Mouse (Mus musculus): ENCODE results near the gene Dusp12.

DNA sequence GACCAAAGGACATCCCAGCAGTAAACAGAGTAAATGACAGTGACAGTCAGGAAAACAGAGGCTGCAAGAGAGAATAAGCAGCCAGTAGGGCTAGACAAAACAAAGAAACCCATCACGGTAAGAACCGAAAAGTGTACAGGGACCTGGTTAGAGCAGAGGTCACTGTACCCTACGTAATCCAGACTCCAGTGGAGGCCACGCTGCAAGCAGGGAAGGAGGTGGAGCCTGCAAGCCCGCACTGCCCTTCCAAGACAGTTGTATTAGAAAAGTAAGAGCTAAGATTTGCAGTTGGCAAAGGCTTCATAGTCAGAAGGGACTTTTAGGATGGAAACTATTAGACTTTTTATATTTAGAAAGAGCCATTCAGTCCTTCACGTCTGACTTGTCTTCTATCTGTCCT lies 41.6 kb upstream of the Dusp12 start:
- no peak for TF ChIP-seq CTCF (conservative IDR thresholded peaks at IDR 0.05 in 1 of 2, IDR thresholded peaks at IDR 0.05 in 1 of 2; ENCODE audit: low read depth in 2 of 2, low read length in 2 of 2)
- no peak for TF ChIP-seq MEF2A (IDR thresholded peaks at IDR 0.05; ENCODE audit: borderline replicate concordance, low read depth, low read length)
- no peak for TF ChIP-seq USF2 (conservative IDR thresholded peaks at IDR 0.05; ENCODE audit: low read depth, low read length)
- no peak; the same call in 1 of the 2 replicates for TF ChIP-seq TBP (conservative IDR thresholded peaks at IDR 0.05; ENCODE audit: low read depth, low read length)
- TF ChIP-seq GABPA (IDR thresholded peaks at IDR 0.05; ENCODE audit: insufficient replicate concordance, low read depth, low read length) = no peak
- no peak for TF ChIP-seq MAZ (IDR thresholded peaks at IDR 0.05; ENCODE audit: low read depth, low read length)
- peak; percentile 11; the same call in 1 of the 2 replicates for TF ChIP-seq POLR2A (IDR thresholded peaks at IDR 0.05; ENCODE audit: low read depth, low read length)
- no peak for TF ChIP-seq JUND (conservative IDR thresholded peaks at IDR 0.05; ENCODE audit: low read depth, low read length)
- TF ChIP-seq SMC3 (IDR thresholded peaks at IDR 0.05; ENCODE audit: low read depth, low read length) = no peak
- no peak for TF ChIP-seq MAFK (IDR thresholded peaks at IDR 0.05; ENCODE audit: insufficient replicate concordance, low read length)
- no peak for TF ChIP-seq POLR2AphosphoS2 (IDR thresholded peaks at IDR 0.05; ENCODE audit: low read depth, low read length)
- TF ChIP-seq JUN (IDR thresholded peaks at IDR 0.05; ENCODE audit: insufficient read depth, low read depth, low read length) = no peak
- no peak for TF ChIP-seq EP300 (IDR thresholded peaks at IDR 0.05; ENCODE audit: low read length)

Measured in CH12.LX (cell line).